8 mouse cellular contexts compared by ENCODE assay signal in the genomic region with DNA sequence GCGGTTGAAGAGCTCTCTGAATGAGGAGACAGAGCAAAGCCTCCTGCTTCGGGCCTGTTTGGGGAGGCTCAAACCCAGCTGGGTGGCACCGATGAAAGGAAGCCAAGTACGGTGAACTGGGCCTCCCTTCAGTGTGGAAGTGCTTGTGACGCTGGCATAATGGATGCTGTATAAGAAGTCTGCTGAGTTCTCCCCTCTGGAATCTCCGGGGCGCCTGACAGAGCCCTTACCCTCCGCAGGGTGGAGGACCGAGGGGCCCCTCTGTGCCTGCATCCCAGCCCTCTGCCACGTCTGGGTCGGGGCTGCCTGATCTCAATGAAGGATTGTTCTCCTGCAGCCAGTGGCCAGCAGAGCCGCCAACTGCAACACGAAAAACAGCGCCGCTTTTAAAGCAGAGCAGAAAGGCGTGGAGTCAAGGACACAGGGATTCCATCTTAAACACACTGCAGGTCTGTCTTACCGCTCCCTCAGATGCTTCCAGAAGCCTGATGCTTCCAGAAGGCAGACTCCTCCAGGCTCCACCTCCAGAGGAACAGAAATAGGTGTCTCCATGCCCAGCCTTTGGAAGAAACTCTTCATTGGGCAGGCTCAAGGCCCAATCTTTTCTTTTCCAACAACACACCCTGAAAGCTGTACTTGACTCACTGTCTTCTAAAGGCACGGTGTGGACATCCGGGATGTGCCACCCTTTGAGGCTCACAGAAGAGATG.
DNase-seq lines count a peak whose midpoint lies in the region; ATAC-seq lines count a peak whose summit lies in the region.

No protein-coding gene starts in this region.

- ATAC-seq in kidney, embryonic 14.5 days (ENCODE audit: low FRiP score, low TSS enrichment), result peak; percentile 32; the same call in 1 of the 2 replicates
- peak; percentile 76 for ATAC-seq in forebrain, embryonic 11.5 days (replicated peaks; ENCODE audit: low FRiP score)
- ATAC-seq in neural tube, embryonic 14.5 days (ENCODE audit: low read depth), result peak; percentile 64; the same call in 1 of the 2 replicates
- no peak for ATAC-seq in inflammation-experienced regulatory T-cells, adult 6 months

- H3K4me1 ChIP-seq in kidney, embryonic 14.5 days (ENCODE audit: control insufficient read depth, insufficient read depth, low read length), result no peaks in the 10 kb centered on the region
- peaks cover 4% of the 10 kb centered on the region; the same call in 1 of the 2 replicates for H3K4me1 ChIP-seq in forebrain, embryonic 11.5 days (replicated peaks; ENCODE audit: control insufficient read depth, insufficient read depth, low read length)
- peaks cover 2% of the 10 kb centered on the region; the same call in 1 of the 2 replicates for H3K4me1 ChIP-seq in neural tube, embryonic 14.5 days (ENCODE audit: control insufficient read depth, insufficient read depth, low read length)

- no peaks in the 10 kb centered on the region for H3K27me3 ChIP-seq in kidney, embryonic 14.5 days (ENCODE audit: control insufficient read depth, insufficient read depth, low read length)
- H3K27me3 ChIP-seq in forebrain, embryonic 11.5 days (ENCODE audit: control insufficient read depth, insufficient read depth, low read length), result no peaks in the 10 kb centered on the region
- no peaks in the 10 kb centered on the region for H3K27me3 ChIP-seq in neural tube, embryonic 14.5 days (ENCODE audit: control insufficient read depth, insufficient read depth, low read length)

- no peak overlapping the region for H3K4me3 ChIP-seq in kidney, embryonic 14.5 days (ENCODE audit: low read length)
- no peak overlapping the region for H3K4me3 ChIP-seq in forebrain, embryonic 11.5 days (ENCODE audit: low read depth, low read length)
- no peak overlapping the region for H3K4me3 ChIP-seq in neural tube, embryonic 14.5 days (ENCODE audit: low read depth, low read length)

- DNase-seq in kidney, adult 8-10 months, result no peak
- DNase-seq in forebrain, embryonic 11.5 days (ENCODE audit: low spot score), result peak; percentile 61
- DNase-seq in left cerebral cortex, adult 18-20 months (ENCODE audit: low spot score in 2 of 2), result peak; percentile 28 to 35
- no peak for DNase-seq in thymus, postnatal 4 days
- no peak for DNase-seq in lung, postnatal 25 days (ENCODE audit: low spot score)

- 46% methylated on average over 19 of the region's 19 CpGs for WGBS in kidney, embryonic 14.5 days
- WGBS in forebrain, embryonic 11.5 days, result 28% methylated on average over 19 of the region's 19 CpGs
- WGBS in neural tube, embryonic 14.5 days, result 28% methylated on average over 18 of the region's 19 CpGs

- H3K36me3 ChIP-seq in kidney, embryonic 14.5 days (ENCODE audit: control insufficient read depth, insufficient read depth, low read length), result no peaks in the 10 kb centered on the region
- no peaks in the 10 kb centered on the region for H3K36me3 ChIP-seq in forebrain, embryonic 11.5 days (ENCODE audit: control insufficient read depth, insufficient read depth, low read length)
- H3K36me3 ChIP-seq in neural tube, embryonic 14.5 days (ENCODE audit: control insufficient read depth, insufficient read depth, low read length), result no peaks in the 10 kb centered on the region

- H3K27ac ChIP-seq in kidney, embryonic 14.5 days (ENCODE audit: low read depth, low read length), result no peak overlapping the region
- no peak overlapping the region for H3K27ac ChIP-seq in forebrain, embryonic 11.5 days (ENCODE audit: low read depth, low read length)
- no peak overlapping the region for H3K27ac ChIP-seq in neural tube, embryonic 14.5 days (ENCODE audit: low read depth, low read length)

- no peak overlapping the region for H3K9ac ChIP-seq in kidney, embryonic 14.5 days (ENCODE audit: low read depth, low read length)
- peak overlapping the region; percentile 43 for H3K9ac ChIP-seq in forebrain, embryonic 11.5 days (ENCODE audit: low read length)
- no peak overlapping the region for H3K9ac ChIP-seq in neural tube, embryonic 14.5 days (replicated peaks; ENCODE audit: low read depth, low read length)

- H3K4me2 ChIP-seq in kidney, embryonic 14.5 days (replicated peaks; ENCODE audit: low read depth, low read length), result no peak overlapping the region
- peak overlapping the region; percentile 15; the same call in 1 of the 2 replicates for H3K4me2 ChIP-seq in forebrain, embryonic 11.5 days (ENCODE audit: low read depth, low read length, severe bottlenecking)
- peak overlapping the region; percentile 17; the same call in 1 of the 2 replicates for H3K4me2 ChIP-seq in neural tube, embryonic 14.5 days (ENCODE audit: low read depth, low read length)

- H3K9me3 ChIP-seq in kidney, embryonic 14.5 days (ENCODE audit: control insufficient read depth, low read length), result no peaks in the 10 kb centered on the region
- no peaks in the 10 kb centered on the region for H3K9me3 ChIP-seq in forebrain, embryonic 11.5 days (ENCODE audit: control insufficient read depth, low read length)
- no peaks in the 10 kb centered on the region for H3K9me3 ChIP-seq in neural tube, embryonic 14.5 days (ENCODE audit: control insufficient read depth, low read length)

Comparison
In these comparisons a context has a peak if more than half of its experiments do, and no peak if none do; other contexts are left out.
1. DNase-seq: peak in forebrain, embryonic 11.5 days (single experiment) and left cerebral cortex, adult 18-20 months (2 of 2); none in kidney, adult 8-10 months (0 of 2), thymus, postnatal 4 days (single experiment) and lung, postnatal 25 days (single experiment).